21 mouse cellular contexts compared by ENCODE assay signal in genomic region chr4:119750681-119751211, GRCm38 (mm10). TPM values are rescaled to one million over a fixed set of nuclear protein-coding genes. Genes with fewer than 3 reads are reported as not detected.
DNase-seq lines count a peak whose midpoint lies in the region; ATAC-seq lines count a peak whose summit lies in the region.
"Had no signal": no experiment of that assay in that cellular context is flagged by ENCODE, and none has a peak within 500 bp of the region (broad histone marks: within the 10 kb centered on the region; RNA-seq: fewer than 3 reads in every experiment).

No protein-coding gene starts in this region.

- 0 out of 2 replicates have a peak overlapping the region, but pooled peaks have one; percentile 3 for H3K27ac ChIP-seq in heart, embryonic 12.5 days (ENCODE audit: poor library complexity, severe bottlenecking)
- H3K27ac ChIP-seq: embryonic facial prominence, embryonic 15.5 days; forebrain, embryonic 10.5 days; hindbrain, embryonic 10.5 days; hindbrain, postnatal 0 days; kidney, embryonic 15.5 days; liver, embryonic 12.5 days; midbrain, embryonic 10.5 days; stomach, postnatal 0 days had no signal

- H3K9ac ChIP-seq in heart, embryonic 12.5 days, result no peak overlapping the region
- H3K9ac ChIP-seq: embryonic facial prominence, embryonic 15.5 days; kidney, embryonic 15.5 days; liver, embryonic 12.5 days had no signal

- intact Hi-C loops in heart, postnatal 25 days (cut with DNase I), result no loop called here

- no peaks in the 10 kb centered on the region for H3K9me3 ChIP-seq in heart, embryonic 12.5 days (replicated peaks)
- H3K9me3 ChIP-seq: embryonic facial prominence, embryonic 15.5 days; forebrain, embryonic 10.5 days; hindbrain, embryonic 10.5 days; kidney, embryonic 15.5 days; liver, embryonic 12.5 days; midbrain, embryonic 10.5 days had no signal

- no peak overlapping the region for H3K4me3 ChIP-seq in heart, embryonic 12.5 days
- H3K4me3 ChIP-seq: embryonic facial prominence, embryonic 15.5 days; forebrain, embryonic 10.5 days; hindbrain, embryonic 10.5 days; kidney, embryonic 15.5 days; liver, embryonic 12.5 days; midbrain, embryonic 10.5 days had no signal

- no peak overlapping the region for H3K4me2 ChIP-seq in heart, embryonic 12.5 days
- H3K4me2 ChIP-seq: embryonic facial prominence, embryonic 15.5 days; kidney, embryonic 15.5 days; liver, embryonic 12.5 days had no signal

- peaks cover 19% of the 10 kb centered on the region for H3K4me1 ChIP-seq in heart, embryonic 12.5 days (replicated peaks)
- H3K4me1 ChIP-seq: embryonic facial prominence, embryonic 15.5 days; kidney, embryonic 15.5 days had no signal

- 80% methylated on average over 6 of the region's 6 CpGs for WGBS in heart, embryonic 12.5 days

- peak; percentile 55 for DNase-seq in lung, postnatal 10 days
- no peak for DNase-seq in lung, adult 18-20 months
- peak; percentile 40 for DNase-seq in adipocyte (ENCODE audit: low spot score)
- DNase-seq in heart, postnatal 25 days (ENCODE audit: low spot score), result peak; percentile 23
- no peak for DNase-seq in adrenal gland, postnatal 10 days
- no peak for DNase-seq in right cerebral cortex, postnatal 14 days
- DNase-seq: adrenal gland, postnatal 25 days; cerebellum, adult 11-12 months; cerebellum, postnatal 36 days; right cerebral cortex, postnatal 4 days had no signal

- H3K36me3 ChIP-seq in heart, embryonic 12.5 days, result no peaks in the 10 kb centered on the region
- H3K36me3 ChIP-seq: embryonic facial prominence, embryonic 15.5 days; forebrain, embryonic 10.5 days; hindbrain, embryonic 10.5 days; kidney, embryonic 15.5 days; liver, embryonic 12.5 days; midbrain, embryonic 10.5 days had no signal

- ATAC-seq in heart, embryonic 12.5 days (ENCODE audit: insufficient number of reproducible peaks, low FRiP score), result no peak
- ATAC-seq: activated CD4-positive, CD25-positive, alpha-beta regulatory T cell, adult 4 months; hindbrain, postnatal 0 days; intestine, postnatal 0 days had no signal

- no peaks in the 10 kb centered on the region for H3K27me3 ChIP-seq in heart, embryonic 12.5 days (replicated peaks)
- H3K27me3 ChIP-seq: embryonic facial prominence, embryonic 15.5 days; kidney, embryonic 15.5 days; liver, embryonic 12.5 days had no signal

RNA-seq across cellular contexts. Expression of gene Hivep3, which starts 17.2 kb away (rescaled TPM):
- polyA plus RNA-seq in heart, embryonic 12.5 days (2016; fragmentation: Nextera tagmentation; extraction: Ambion mirVana), result 5.8 and 6.1 TPM in 2 replicates
- total RNA-seq in heart, postnatal 25 days (2021), result 1 to 10 TPM; 5.1 to 5.2 TPM
- 1 to 10 TPM; 7.4 to 9.7 TPM for total RNA-seq in adrenal gland, postnatal 10 days (2021)

Comparison
In these comparisons a context has a peak if more than half of its experiments do, and no peak if none do; other contexts are left out.
1. DNase-seq: peak in lung, postnatal 10 days (single experiment), adipocyte (single experiment) and heart, postnatal 25 days (single experiment); none in lung, adult 18-20 months (0 of 2), adrenal gland, postnatal 10 days (single experiment) and right cerebral cortex, postnatal 14 days (single experiment).